Comparison of ENCODE assay signal across 8 mouse cellular contexts in genomic region chr2:30077502-30078348, GRCm38 (mm10). TPM values are rescaled to one million over a fixed set of nuclear protein-coding genes. Genes with fewer than 3 reads are reported as not detected.
A peak's percentile ranks its signal among the peaks of the same experiment; 100 is the strongest.
DNase-seq lines count a peak whose midpoint lies in the region; ATAC-seq and TF ChIP-seq lines count a peak whose summit lies in the region.

Gene Pkn3, plus strand, starts transcription at chr2:30077684.

- H3K9ac ChIP-seq in intestine, embryonic 15.5 days = peak within 1 kb of the TSS; percentile 61
- peak within 1 kb of the TSS; percentile 65 for H3K9ac ChIP-seq in limb, embryonic 12.5 days (replicated peaks)
- peak within 1 kb of the TSS; percentile 49; the same call in 1 of the 2 replicates for H3K9ac ChIP-seq in midbrain, embryonic 13.5 days (replicated peaks)

- peak within 1 kb of the TSS; percentile 56 for H3K4me3 ChIP-seq in intestine, embryonic 15.5 days (replicated peaks)
- H3K4me3 ChIP-seq in limb, embryonic 12.5 days (replicated peaks) = peak within 1 kb of the TSS; percentile 60
- H3K4me3 ChIP-seq in midbrain, embryonic 13.5 days (replicated peaks) = peak within 1 kb of the TSS; percentile 46
- H3K4me3 ChIP-seq in small intestine, adult 2 months (ENCODE audit: low read depth, low read length) = peak within 1 kb of the TSS; percentile 72

- H3K27me3 ChIP-seq in intestine, embryonic 15.5 days (replicated peaks) = no peaks in the 10 kb centered on the region
- H3K27me3 ChIP-seq in limb, embryonic 12.5 days = no peaks in the 10 kb centered on the region
- no peaks in the 10 kb centered on the region for H3K27me3 ChIP-seq in midbrain, embryonic 13.5 days
- no peaks in the 10 kb centered on the region for H3K27me3 ChIP-seq in small intestine, adult 2 months (ENCODE audit: control insufficient read depth, insufficient read depth, low read length)

- H3K27ac ChIP-seq in intestine, embryonic 15.5 days = peak within 1 kb of the TSS; percentile 81
- peak within 1 kb of the TSS; percentile 88 for H3K27ac ChIP-seq in limb, embryonic 12.5 days
- peak within 1 kb of the TSS; percentile 39; the same call in 1 of the 2 replicates for H3K27ac ChIP-seq in midbrain, embryonic 13.5 days
- H3K27ac ChIP-seq in small intestine, adult 2 months (ENCODE audit: insufficient read depth, low read depth, low read length) = 0 out of 2 replicates have a peak within 1 kb of the TSS, but pooled peaks have one; percentile 9

- TF ChIP-seq CTCF in small intestine, adult 2 months (IDR thresholded peaks at IDR 0.05; ENCODE audit: extremely low read depth, insufficient read length, insufficient replicate concordance, low read depth, low read length) = peak; percentile 99

- DNase-seq in layer of hippocampus, adult 11-12 months (ENCODE audit: low spot score) = peak; percentile 77
- no peak for DNase-seq in layer of hippocampus, adult 9-10 months (ENCODE audit: low spot score)
- peak; percentile 92 for DNase-seq in embryo, embryonic 11 days
- peak; percentile 88 for DNase-seq in gastrocnemius, postnatal 4 days (ENCODE audit: low spot score in 2 of 2)

- no peak for TF ChIP-seq POLR2A in small intestine, adult 2 months (IDR thresholded peaks at IDR 0.05; ENCODE audit: low read depth, low read length)

- peak; percentile 86 for ATAC-seq in intestine, embryonic 15.5 days
- ATAC-seq in limb, embryonic 12.5 days (ENCODE audit: insufficient number of reproducible peaks, insufficient read depth, low FRiP score, low TSS enrichment, low read depth) = peak; percentile 75
- peak; percentile 82 for ATAC-seq in midbrain, embryonic 13.5 days

- peak within 1 kb of the TSS; percentile 90 for H3K4me2 ChIP-seq in intestine, embryonic 15.5 days (replicated peaks)
- peak within 1 kb of the TSS; percentile 82 for H3K4me2 ChIP-seq in limb, embryonic 12.5 days
- H3K4me2 ChIP-seq in midbrain, embryonic 13.5 days (replicated peaks) = peak within 1 kb of the TSS; percentile 91

- H3K4me1 ChIP-seq in intestine, embryonic 15.5 days (replicated peaks) = peaks cover 16% of the 10 kb centered on the region
- peaks cover 10% of the 10 kb centered on the region for H3K4me1 ChIP-seq in limb, embryonic 12.5 days (replicated peaks)
- peaks cover 17% of the 10 kb centered on the region for H3K4me1 ChIP-seq in midbrain, embryonic 13.5 days (replicated peaks)
- peaks cover 2% of the 10 kb centered on the region; the same call in 1 of the 2 replicates for H3K4me1 ChIP-seq in small intestine, adult 2 months (ENCODE audit: control insufficient read depth, insufficient read depth, insufficient read length, low read length)

- H3K36me3 ChIP-seq in intestine, embryonic 15.5 days = peaks cover 7% of the 10 kb centered on the region
- peaks cover 14% of the 10 kb centered on the region for H3K36me3 ChIP-seq in limb, embryonic 12.5 days
- H3K36me3 ChIP-seq in midbrain, embryonic 13.5 days = peaks cover 11% of the 10 kb centered on the region
- H3K36me3 ChIP-seq in small intestine, adult 2 months (ENCODE audit: control insufficient read depth, insufficient read depth, low read length) = peaks cover 1% of the 10 kb centered on the region; the same call in 1 of the 2 replicates

- under 1% methylated on average over 53 of the region's 53 CpGs for WGBS in intestine, embryonic 15.5 days
- WGBS in limb, embryonic 12.5 days = under 1% methylated on average over 53 of the region's 53 CpGs
- WGBS in midbrain, embryonic 13.5 days = under 1% methylated on average over 53 of the region's 53 CpGs
- WGBS in small intestine, adult 2 months = under 1% methylated on average over 53 of the region's 53 CpGs

- no peaks in the 10 kb centered on the region for H3K9me3 ChIP-seq in intestine, embryonic 15.5 days
- H3K9me3 ChIP-seq in limb, embryonic 12.5 days = no peaks in the 10 kb centered on the region
- no peaks in the 10 kb centered on the region for H3K9me3 ChIP-seq in midbrain, embryonic 13.5 days

RNA-seq across cellular contexts. Expression of gene Pkn3, which starts in this region (rescaled TPM):
- total RNA-seq in gastrocnemius, postnatal 4 days (2021) = 1 to 10 TPM; 8.0 to 9.6 TPM
- polyA plus RNA-seq in intestine, embryonic 15.5 days (2015; fragmentation: Nextera tagmentation; extraction: Ambion mirVana) = 10.6 and 11.1 TPM in 2 replicates
- polyA plus RNA-seq in limb, embryonic 12.5 days (2016; fragmentation: Nextera tagmentation; extraction: Ambion mirVana) = 12.3 and 14.1 TPM in 2 replicates
- polyA plus RNA-seq in midbrain, embryonic 13.5 days (2015; fragmentation: Nextera tagmentation; extraction: Ambion mirVana) = 2.8 and 3.8 TPM in 2 replicates
- polyA plus RNA-seq in small intestine, adult 2 months (2012; rRNA removed) = 4.9 and 7.8 TPM in 2 replicates

Comparison
In these comparisons a context has a peak if more than half of its experiments do, and no peak if none do; other contexts are left out.
1. H3K27ac ChIP-seq: peak in every context shown above with its lines; median percentile 88 in limb, embryonic 12.5 days; 81 in intestine, embryonic 15.5 days; 39 in midbrain, embryonic 13.5 days; 9 in small intestine, adult 2 months.